Mouse (Mus musculus) embryonic facial prominence, embryonic 14.5 days (tissue): ENCODE data around the gene Taf6. TPM values are rescaled to one million over a fixed set of nuclear protein-coding genes. Genes with fewer than 3 reads are reported as not detected.

Experiments
- ATAC-seq: fragments of 200-750 bp; cut with Nextera tagmentation; 2 replicates; pipeline ENCODE4 v1.8.0; 2017; ENCODE audit warnings: low read depth, moderate number of reproducible peaks, moderate TSS enrichment
- DNase-seq: peaks from one replicate; pipeline ENCODE4 v3.0.0-alpha.2; 2015; ENCODE audit warnings: low spot score
- H3K27ac ChIP-seq: fragments of 300-500 bp; sonication (generic); replicated peaks from 2 replicates; pipeline ENCODE4 v1.5.1; 2014; ENCODE audit warnings: low read depth, mild to moderate bottlenecking, low read length, moderate library complexity
- H3K27me3 ChIP-seq: fragments of 300-500 bp; sonication (generic); replicated peaks from 2 replicates; pipeline ENCODE4 v1.6.1; 2014; ENCODE audit warnings: low read length; ENCODE audit not compliant: control insufficient read depth, insufficient read depth
- H3K36me3 ChIP-seq: fragments of 300-500 bp; sonication (generic); 2 replicates; pipeline ENCODE4 v1.6.1; 2014; ENCODE audit warnings: low read length, mixed read lengths; ENCODE audit not compliant: control insufficient read depth, insufficient read depth
- H3K4me1 ChIP-seq: fragments of 300-500 bp; sonication (generic); 2 replicates; pipeline ENCODE4 v1.6.1; 2014; ENCODE audit warnings: antibody characterized with exemption, low read length; ENCODE audit not compliant: control insufficient read depth, insufficient read depth
- H3K4me2 ChIP-seq: fragments of 300-500 bp; sonication (generic); 2 replicates; pipeline ENCODE4 v1.6.1; 2014; ENCODE audit warnings: low read depth, mild to moderate bottlenecking, low read length, moderate library complexity, mixed read lengths
- H3K4me3 ChIP-seq: fragments of 300-500 bp; sonication (generic); 2 replicates; pipeline ENCODE4 v1.5.1; 2014; ENCODE audit warnings: low read depth, mild to moderate bottlenecking, low read length
- H3K9ac ChIP-seq: fragments of 300-500 bp; sonication (generic); 2 replicates; pipeline ENCODE4 v1.6.1; 2014; ENCODE audit warnings: low read depth, mild to moderate bottlenecking, low read length, moderate library complexity, mixed read lengths
- H3K9me3 ChIP-seq: fragments of 300-500 bp; sonication (generic); 2 replicates; pipeline ENCODE4 v1.6.1; 2016; ENCODE audit warnings: low read length; ENCODE audit not compliant: control insufficient read depth
- WGBS: fragments of 180-500 bp; shearing (Covaris S2); extraction: QIAGEN DNeasy Blood & Tissue Kit; methylation state at CpG from one replicate; pipeline ENCODE4 v1.1.7; 2014; 5-methylcytosine and 5-hydroxymethylcytosine counted together
- microRNA counts: library from miRNA; unstranded; fragments of <30 nt; microRNA quantifications from one replicate; lab custom pipeline; 2017
- microRNA-seq: library from miRNA; unstranded; fragments of <30 nt; microRNA quantifications from one replicate; pipeline ENCODE4, GENCODE M21; 2016; ENCODE audit warnings: borderline number of aligned reads
- polyA plus RNA-seq: library from polyadenylated mRNA; unstranded; fragments of >200 nt; fragmentation: Nextera tagmentation; extraction: Ambion mirVana; gene quantifications from 2 replicates; pipeline ENCODE4 v1.2.1, GENCODE M21; 2014

The Taf6 gene
- polyA plus RNA-seq, 1 experiment from 2014 or later = 70.4 TPM

DNA sequence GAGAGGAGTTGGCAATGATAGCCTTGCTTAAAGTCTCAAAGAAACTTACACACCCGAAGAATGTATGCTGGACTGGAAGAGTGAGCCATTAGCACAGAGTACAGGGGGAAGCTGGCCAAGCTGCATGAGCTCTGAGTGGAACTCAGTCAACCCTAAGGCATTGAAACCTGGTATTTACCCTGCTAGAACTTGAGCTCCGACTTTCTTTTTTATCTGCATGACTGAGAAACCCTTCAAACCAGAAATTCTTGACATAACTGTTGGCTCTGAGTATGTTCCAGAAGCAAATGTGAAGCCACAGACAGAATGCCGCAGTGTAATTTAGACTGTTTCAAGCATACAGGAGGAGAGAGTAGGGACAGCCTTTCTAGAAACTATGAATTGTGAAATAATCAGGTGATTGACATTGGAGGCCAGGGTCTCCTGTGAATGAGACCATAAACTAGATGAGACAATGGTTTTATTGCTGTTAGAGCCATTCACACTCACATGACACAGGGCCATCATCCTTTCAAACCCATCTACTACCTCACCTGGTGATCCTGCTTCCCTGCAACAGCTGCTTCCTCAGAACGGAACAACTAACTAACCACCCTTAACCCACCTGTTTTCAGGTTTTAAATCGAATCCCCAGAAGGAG lies 54.7 kb downstream of the Taf6 start:
- H3K27me3 ChIP-seq = no peaks in the 10 kb centered on the region
- H3K4me2 ChIP-seq = no peak overlapping the region
- no peak overlapping the region for H3K27ac ChIP-seq
- no peaks in the 10 kb centered on the region for H3K9me3 ChIP-seq
- WGBS = 80% methylated on average over 5 of the region's 5 CpGs
- DNase-seq = peak; percentile 55
- H3K36me3 ChIP-seq = peaks cover 75% of the 10 kb centered on the region
- no peak overlapping the region for H3K4me3 ChIP-seq
- H3K4me1 ChIP-seq = no peaks in the 10 kb centered on the region
- no peak overlapping the region for H3K9ac ChIP-seq
- no peak for ATAC-seq

MicroRNAs encoded within 50 kb of the gene (microRNA counts, 519-probe panel; counts per million panel counts)
- microRNA mmu-miR-106b (lab: Ali Mortazavi, UCI) = 3,442 counts per million, percentile 81 among the panel's probes with 10 or more counts
- microRNA mmu-miR-25 (lab: Ali Mortazavi, UCI) = 4,207 counts per million, percentile 95 among the panel's probes with 10 or more counts
- microRNA mmu-miR-93 (lab: Ali Mortazavi, UCI) = 3,230 counts per million, percentile 77 among the panel's probes with 10 or more counts

Small RNA genes lying within 50 kb of the gene (microRNA-seq; reads per million reads assigned to microRNA genes)
- gene Mir106b = 3,259 reads per million, percentile 86 among the genes with 10 or more reads in this experiment
- 541 reads per million, percentile 70 among the genes with 10 or more reads in this experiment for gene Mir25
- gene Mir93 = 3,568 reads per million, percentile 87 among the genes with 10 or more reads in this experiment

Other genes with a start within 250 kb of the Taf6 start
- 0.45 and 0.88 TPM in 2 replicates for gene Gjc3, start 224.4 kb downstream of the Taf6 start, polyA plus RNA-seq
- 0.14 TPM in 1 of 2 replicates, not detected in the other for gene Azgp1, start 205.9 kb downstream of the Taf6 start, polyA plus RNA-seq
- not detected in 2 replicates for gene Smok3a, start 166.2 kb downstream of the Taf6 start, polyA plus RNA-seq
- gene Smok3b, start 166.0 kb downstream of the Taf6 start, polyA plus RNA-seq = not detected in 2 replicates
- gene Smok3c, start 134.3 kb downstream of the Taf6 start, polyA plus RNA-seq = not detected in 2 replicates
- gene Zkscan1, start 102.4 kb downstream of the Taf6 start, polyA plus RNA-seq = 23.5 and 25.8 TPM in 2 replicates
- gene Zscan21, start 70.5 kb downstream of the Taf6 start, polyA plus RNA-seq = 52.8 and 63.5 TPM in 2 replicates
- gene Zfp113, start 31.7 kb downstream of the Taf6 start, polyA plus RNA-seq = 11.6 and 13.4 TPM in 2 replicates
- gene Cops6, start 26.4 kb downstream of the Taf6 start, polyA plus RNA-seq = 233 and 264 TPM in 2 replicates
- gene Ap4m1, start 15.4 kb downstream of the Taf6 start, polyA plus RNA-seq = 17.5 and 18.9 TPM in 2 replicates
- 120 and 138 TPM in 2 replicates for gene Mcm7, start 15.0 kb downstream of the Taf6 start, polyA plus RNA-seq
- gene Cnpy4, start within 50 bp of the Taf6 start, polyA plus RNA-seq = 54.0 and 57.4 TPM in 2 replicates
- gene Mblac1, start 6.9 kb upstream of the Taf6 start, polyA plus RNA-seq = 7.4 and 7.5 TPM in 2 replicates
- not detected in 2 replicates for gene Nxpe5, start 38.4 kb upstream of the Taf6 start, polyA plus RNA-seq
- gene Lamtor4, start 68.0 kb upstream of the Taf6 start, polyA plus RNA-seq = 71.7 and 73.2 TPM in 2 replicates
- 5.6 and 5.8 TPM in 2 replicates for gene BC037034, start 76.6 kb upstream of the Taf6 start, polyA plus RNA-seq
- 2.5 and 3.5 TPM in 2 replicates for gene Gal3st4, start 85.4 kb upstream of the Taf6 start, polyA plus RNA-seq
- 0.09 and 0.10 TPM in 2 replicates for gene Gm43720, start 92.5 kb upstream of the Taf6 start, polyA plus RNA-seq
- gene Gpc2, start 92.6 kb upstream of the Taf6 start, polyA plus RNA-seq = 3.9 and 4.5 TPM in 2 replicates
- gene Stag3, start 92.8 kb upstream of the Taf6 start, polyA plus RNA-seq = 4.1 and 6.2 TPM in 2 replicates
- not detected in 2 replicates for gene Pvrig, start 154.5 kb upstream of the Taf6 start, polyA plus RNA-seq